Mouse (Mus musculus): Measurements from ENCODE around the gene C2cd3. TPM values are rescaled to one million over a fixed set of nuclear protein-coding genes. Genes with fewer than 3 reads are reported as not detected.

The C2cd3 gene
- 1 to 10 TPM; 5.5 to 6.0 TPM for total RNA-seq (2021)
- long read RNA-seq, experiment 1, partial matches to known transcripts, result 2 of 5 reads
- long read RNA-seq, experiment 1, other reads (novel, unspliced or antisense), result 3 of 5 reads
- long read RNA-seq, experiment 2, result 0 reads

- DNase-seq, result peak; percentile 98
- intact Hi-C loops (cut with DNase I; ENCODE audit: low total_unique reads), result no loop called here
Measured at GRCm38 (mm10) chr7:100371495-100372451, at the start of gene C2cd3, which contains the start of gene Ppme1. C2cd3 (plus strand) TSS chr7:100372233. Ppme1 (minus strand) TSS chr7:100372307.

GRCm38 (mm10) chr7:100323721-100324120, 48.3 kb upstream of the C2cd3 start:
- DNase-seq, result no peak
- intact Hi-C loops (cut with DNase I; ENCODE audit: low total_unique reads), result no loop called here

GRCm38 (mm10) chr7:100325482-100325881, 46.6 kb upstream of the C2cd3 start:
- peak; percentile 29 for DNase-seq
- intact Hi-C loops (cut with DNase I; ENCODE audit: low total_unique reads), result loop anchor here (5.0 kb wide), 1 partner anchor 43 kb away; no protein-coding TSS in a partner anchor

GRCm38 (mm10) chr7:100327514-100327913, 44.5 kb upstream of the C2cd3 start:
- intact Hi-C loops (cut with DNase I; ENCODE audit: low total_unique reads), result loop anchor here (5.0 kb wide), 1 partner anchor 45 kb away; no protein-coding TSS in a partner anchor
- DNase-seq, result no peak

- DNase-seq, result no peak
- intact Hi-C loops (cut with DNase I; ENCODE audit: low total_unique reads), result loop anchor here (5.0 kb wide), 1 partner anchor 46 kb away; no protein-coding TSS in a partner anchor
Measured at GRCm38 (mm10) chr7:100328636-100329035, 43.4 kb upstream of the C2cd3 start.

GRCm38 (mm10) chr7:100331269-100331668, 40.8 kb upstream of the C2cd3 start:
- intact Hi-C loops (cut with DNase I; ENCODE audit: low total_unique reads), result no loop called here

GRCm38 (mm10) chr7:100335921-100336320, 36.1 kb upstream of the C2cd3 start:
- DNase-seq, result no peak
- intact Hi-C loops (cut with DNase I; ENCODE audit: low total_unique reads), result no loop called here

More at GRCm38 (mm10) chr7:100331269-100331668, 40.8 kb upstream of the C2cd3 start:
- DNase-seq, result no peak

- intact Hi-C loops (cut with DNase I; ENCODE audit: low total_unique reads), result no loop called here
- DNase-seq, result no peak
Measured at GRCm38 (mm10) chr7:100354984-100355383, 17.0 kb upstream of the C2cd3 start.

GRCm38 (mm10) chr7:100356324-100356723, 15.7 kb upstream of the C2cd3 start:
- intact Hi-C loops (cut with DNase I; ENCODE audit: low total_unique reads), result no loop called here

GRCm38 (mm10) chr7:100356768-100357167, 15.3 kb upstream of the C2cd3 start:
- DNase-seq, result no peak
- intact Hi-C loops (cut with DNase I; ENCODE audit: low total_unique reads), result no loop called here

More at GRCm38 (mm10) chr7:100356324-100356723, 15.7 kb upstream of the C2cd3 start:
- DNase-seq, result no peak

- intact Hi-C loops (cut with DNase I; ENCODE audit: low total_unique reads), result no loop called here
- DNase-seq, result no peak
Measured at GRCm38 (mm10) chr7:100357856-100358255, 14.2 kb upstream of the C2cd3 start.

- intact Hi-C loops (cut with DNase I; ENCODE audit: low total_unique reads), result no loop called here
- no peak for DNase-seq
Measured at GRCm38 (mm10) chr7:100363162-100363561, 8.9 kb upstream of the C2cd3 start.

- intact Hi-C loops (cut with DNase I; ENCODE audit: low total_unique reads), result no loop called here
- DNase-seq, result no peak
Measured at GRCm38 (mm10) chr7:100364888-100365287, 7.1 kb upstream of the C2cd3 start.

GRCm38 (mm10) chr7:100372452-100372980, 483 bp downstream of the C2cd3 start:
- intact Hi-C loops (cut with DNase I; ENCODE audit: low total_unique reads), result no loop called here
- no peak for DNase-seq

- no peak for DNase-seq
- intact Hi-C loops (cut with DNase I; ENCODE audit: low total_unique reads), result no loop called here
Measured at GRCm38 (mm10) chr7:100378257-100378656, 6.2 kb downstream of the C2cd3 start.

- no peak for DNase-seq
Measured at GRCm38 (mm10) chr7:100381161-100381560, 9.1 kb downstream of the C2cd3 start.

GRCm38 (mm10) chr7:100383207-100383606, 11.2 kb downstream of the C2cd3 start:
- no peak for DNase-seq

More at GRCm38 (mm10) chr7:100381161-100381560, 9.1 kb downstream of the C2cd3 start:
- intact Hi-C loops (cut with DNase I; ENCODE audit: low total_unique reads), result no loop called here

GRCm38 (mm10) chr7:100388174-100388573, 16.1 kb downstream of the C2cd3 start:
- DNase-seq, result no peak
- intact Hi-C loops (cut with DNase I; ENCODE audit: low total_unique reads), result no loop called here

More at GRCm38 (mm10) chr7:100383207-100383606, 11.2 kb downstream of the C2cd3 start:
- intact Hi-C loops (cut with DNase I; ENCODE audit: low total_unique reads), result no loop called here

GRCm38 (mm10) chr7:100390166-100390565, 18.1 kb downstream of the C2cd3 start:
- no peak for DNase-seq
- intact Hi-C loops (cut with DNase I; ENCODE audit: low total_unique reads), result no loop called here

GRCm38 (mm10) chr7:100392265-100392664, 20.2 kb downstream of the C2cd3 start:
- peak; percentile 9 for DNase-seq
- intact Hi-C loops (cut with DNase I; ENCODE audit: low total_unique reads), result no loop called here

Data from gastrocnemius, postnatal 14 days (tissue).